Mouse (Mus musculus): ENCODE measurements around the gene Pea15a.

DNA sequence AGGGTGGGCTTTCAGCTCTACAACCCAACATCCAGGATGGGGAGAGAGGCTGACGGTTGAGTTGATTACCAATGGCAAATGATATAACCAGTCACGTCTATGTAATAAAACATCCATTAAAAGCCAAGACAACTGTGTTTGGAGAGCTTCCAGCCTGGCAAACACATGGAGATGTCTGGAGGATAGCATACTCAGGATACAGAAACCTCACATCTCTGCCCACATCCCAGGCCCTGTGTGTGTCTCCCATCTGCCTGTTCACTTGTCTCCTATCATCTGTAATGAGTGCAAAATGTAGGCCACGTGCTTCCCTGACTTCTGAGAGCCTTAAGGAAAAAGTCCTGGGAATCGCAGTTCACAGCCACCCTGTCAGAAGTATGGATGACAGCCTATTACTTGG is 40.6 kb upstream of the Pea15a start:
- TF ChIP-seq POLR2A (IDR thresholded peaks at IDR 0.05; ENCODE audit: low read depth, low read length) (no peak), CTCF (IDR thresholded peaks at IDR 0.05; ENCODE audit: extremely low read depth, insufficient read depth, insufficient read length, insufficient replicate concordance) (no peak)

Measured in spleen, adult 2 months (tissue).